Mouse (Mus musculus) cerebellum, adult 18-20 months (tissue): ENCODE data around the gene Fli1.

Source experiments
- DNase-seq, 2 experiments: peaks; one replicate each; pipeline ENCODE4 v3.0.0; 2021

Fli1 gene

GRCm38 (mm10) chr9:32521331-32521730 lies 21.3 kb downstream of the Fli1 start:
- DNase-seq = no peak

GRCm38 (mm10) chr9:32520821-32521220 lies 21.8 kb downstream of the Fli1 start:
- DNase-seq = no peak

GRCm38 (mm10) chr9:32519101-32520051 lies 23.3 kb downstream of the Fli1 start:
- DNase-seq = no peak

GRCm38 (mm10) chr9:32518351-32519075 lies 24.1 kb downstream of the Fli1 start:
- no peak for DNase-seq

- DNase-seq = no peak
Observed at GRCm38 (mm10) chr9:32516691-32517090, 26.0 kb downstream of the Fli1 start.

GRCm38 (mm10) chr9:32515894-32516686 lies 26.6 kb downstream of the Fli1 start:
- no peak for DNase-seq

GRCm38 (mm10) chr9:32514406-32515058 lies 28.1 kb downstream of the Fli1 start:
- DNase-seq = no peak

- DNase-seq = no peak
Observed at GRCm38 (mm10) chr9:32513471-32513870, 29.2 kb downstream of the Fli1 start.

GRCm38 (mm10) chr9:32510454-32511263 lies 32.0 kb downstream of the Fli1 start:
- no peak for DNase-seq

GRCm38 (mm10) chr9:32509706-32510156 lies 32.9 kb downstream of the Fli1 start:
- no peak for DNase-seq

GRCm38 (mm10) chr9:32508648-32509047 lies 34.0 kb downstream of the Fli1 start:
- DNase-seq = no peak

- DNase-seq = no peak
Observed at GRCm38 (mm10) chr9:32508118-32508517, 34.5 kb downstream of the Fli1 start.

GRCm38 (mm10) chr9:32506866-32507861 lies 35.5 kb downstream of the Fli1 start:
- DNase-seq = no peak

- DNase-seq = no peak
Observed at GRCm38 (mm10) chr9:32506161-32506560, 36.5 kb downstream of the Fli1 start.

- DNase-seq = no peak
Observed at GRCm38 (mm10) chr9:32505460-32506075, 37.1 kb downstream of the Fli1 start.

GRCm38 (mm10) chr9:32503995-32504451 lies 38.6 kb downstream of the Fli1 start:
- DNase-seq = no peak

- DNase-seq = no peak
Observed at GRCm38 (mm10) chr9:32503423-32503822, 39.2 kb downstream of the Fli1 start.

GRCm38 (mm10) chr9:32502256-32503010 lies 40.2 kb downstream of the Fli1 start:
- no peak for DNase-seq

GRCm38 (mm10) chr9:32500886-32501285 lies 41.8 kb downstream of the Fli1 start:
- no peak for DNase-seq
